Mouse (Mus musculus): ENCODE measurements around the gene Fcgbp. TPM values are rescaled to one million over a fixed set of nuclear protein-coding genes. Genes with fewer than 3 reads are reported as not detected.
"Not testable (repeated sequence)": the region's sequence is repeated elsewhere in the genome, so short reads cannot be mapped to it uniquely, and the experiment has no call there.

Gene Fcgbp
- total and polyA plus RNA-seq, 3 experiments, result not detected

DNA sequence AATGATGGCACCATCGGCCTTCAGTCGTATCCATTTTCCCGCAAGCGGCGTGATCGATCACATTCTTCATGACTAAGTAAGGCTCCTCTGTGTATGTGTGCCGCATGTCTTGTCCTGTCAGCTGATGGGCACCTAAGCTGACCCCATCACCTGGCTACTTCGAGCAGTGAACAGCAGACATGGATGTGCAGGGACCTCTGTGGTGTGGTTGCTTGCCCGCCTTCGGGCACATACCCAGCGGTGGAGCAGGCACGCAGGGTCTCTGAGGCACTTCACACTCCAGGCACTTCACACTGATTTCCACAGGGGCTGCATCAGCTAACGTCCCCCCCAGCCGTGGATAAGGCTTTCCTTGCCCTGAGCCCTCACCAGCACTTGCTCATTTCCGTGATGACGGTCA lies 28.1 kb downstream of the Fcgbp start:
- no peaks in the 10 kb centered on the region for H3K36me3 ChIP-seq (ENCODE audit: control insufficient read depth in 1 of 2, insufficient read depth in 2 of 2, low read length in 2 of 2)
- no peak overlapping the region for H3K4me3 ChIP-seq (ENCODE audit: control insufficient read depth in 1 of 2, insufficient read depth in 1 of 2, low read depth in 2 of 2, low read length in 2 of 2)
- no peaks in the 10 kb centered on the region for H3K9me3 ChIP-seq (replicated peaks; ENCODE audit: insufficient read depth, low read length)
- no peaks in the 10 kb centered on the region for H3K4me1 ChIP-seq (ENCODE audit: control insufficient read depth in 1 of 2, insufficient read depth in 2 of 2, low read length in 2 of 2)
- H3K9ac ChIP-seq (ENCODE audit: control insufficient read depth, low read depth, low read length, poor library complexity, severe bottlenecking), result no peak overlapping the region
- no peak for DNase-seq (ENCODE audit: low read depth, low spot score)
- no peaks in the 10 kb centered on the region for H3K79me2 ChIP-seq (ENCODE audit: control insufficient read depth, insufficient read depth, low read length, poor library complexity)
- H3K27ac ChIP-seq (ENCODE audit: control insufficient read depth, low read depth, low read length), result no peak overlapping the region
- no peaks in the 10 kb centered on the region for H3K27me3 ChIP-seq (ENCODE audit: control insufficient read depth in 1 of 2, insufficient read depth in 2 of 2, low read length in 2 of 2)
- TF ChIP-seq GATA1 (IDR thresholded peaks at IDR 0.05; ENCODE audit: low read depth, low read length) (no peak), EP300 (IDR thresholded peaks at IDR 0.05; ENCODE audit: low read depth in 1 of 2, low read length in 2 of 2) (no peak), MAFK (IDR thresholded peaks at IDR 0.05; ENCODE audit: borderline replicate concordance, low read depth, low read length) (no peak), RCOR1 (IDR thresholded peaks at IDR 0.05; ENCODE audit: low read depth, low read length) (no peak), POLR2A (IDR thresholded peaks at IDR 0.05; ENCODE audit: control insufficient read depth in 1 of 2, insufficient read depth in 1 of 2, low read depth in 1 of 2, low read length in 2 of 2, poor library complexity in 1 of 2) (no peak), UBTF (IDR thresholded peaks at IDR 0.05; ENCODE audit: borderline replicate concordance, insufficient read depth, low read depth, low read length) (no peak), POLR2AphosphoS5 (IDR thresholded peaks at IDR 0.05; ENCODE audit: borderline replicate concordance, low read depth, low read length) (no peak), TBP (IDR thresholded peaks at IDR 0.05; ENCODE audit: low read depth, low read length) (no peak), USF1 (IDR thresholded peaks at IDR 0.05; ENCODE audit: low read depth, low read length) (no peak), CTCF (IDR thresholded peaks at IDR 0.05 in 2 of 3, conservative IDR thresholded peaks at IDR 0.05 in 1 of 3; ENCODE audit: control insufficient read depth in 1 of 3, insufficient read depth in 1 of 3, low read depth in 2 of 3, low read length in 3 of 3, poor library complexity in 1 of 3, severe bottlenecking in 1 of 3) (no peak), ZNF384 (IDR thresholded peaks at IDR 0.05; ENCODE audit: low read depth, low read length) (no peak)

DNA sequence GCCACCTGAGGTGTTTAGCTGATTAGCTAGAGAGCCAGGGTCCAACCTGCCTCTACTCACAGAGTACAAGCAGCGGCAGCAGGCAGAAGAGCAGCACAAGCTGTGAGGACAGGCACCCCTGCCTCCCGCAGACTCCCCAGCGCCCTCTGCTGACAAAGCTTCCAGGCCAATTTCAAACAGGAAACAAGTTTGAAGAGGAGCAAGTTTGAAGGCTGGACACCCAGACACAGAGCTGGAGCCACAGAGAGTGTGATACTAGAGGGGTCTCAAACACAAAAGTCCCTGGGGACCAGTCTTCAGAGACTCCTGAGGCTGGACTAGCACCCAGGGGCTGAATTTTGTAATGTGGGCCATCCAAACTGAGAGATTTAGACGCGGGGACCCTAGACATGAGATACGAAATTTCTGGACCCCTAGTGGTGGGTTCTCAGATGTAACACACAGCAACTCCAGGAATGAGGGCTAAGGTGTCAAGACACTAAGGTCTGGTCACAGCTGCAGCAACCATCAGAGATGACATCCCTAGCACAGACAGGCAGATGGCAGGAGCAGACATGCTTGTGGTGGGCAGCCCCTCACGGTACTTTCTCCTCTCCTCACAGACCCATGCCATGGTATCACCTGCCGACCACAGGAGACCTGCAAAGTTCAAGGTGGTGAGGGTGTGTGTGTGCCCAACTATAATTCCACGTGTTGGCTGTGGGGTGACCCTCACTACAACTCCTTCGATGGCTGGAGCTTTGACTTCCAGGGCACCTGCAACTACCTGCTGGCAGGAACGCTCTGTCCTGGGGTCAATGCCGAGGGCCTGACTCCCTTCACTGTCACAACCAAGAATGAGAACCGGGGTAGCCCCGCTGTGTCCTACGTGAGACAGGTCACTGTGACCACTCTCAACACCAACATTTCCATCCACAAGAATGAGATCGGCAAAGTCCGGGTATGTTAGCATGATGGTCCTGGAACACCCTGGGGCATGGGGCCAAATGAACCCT lies 29.9 kb downstream of the Fcgbp start:
- no peak overlapping the region for H3K27ac ChIP-seq (ENCODE audit: control insufficient read depth, low read depth, low read length)
- TF ChIP-seq UBTF (IDR thresholded peaks at IDR 0.05; ENCODE audit: borderline replicate concordance, insufficient read depth, low read depth, low read length) (no peak), TCF12 (IDR thresholded peaks at IDR 0.05; ENCODE audit: low read depth, low read length) (no peak), ZNF384 (IDR thresholded peaks at IDR 0.05; ENCODE audit: low read depth, low read length) (no peak), SMC3 (IDR thresholded peaks at IDR 0.05; ENCODE audit: low read depth, low read length) (0 out of 2 replicates have a peak, but pooled peaks have one; percentile 30), USF2 (IDR thresholded peaks at IDR 0.05; ENCODE audit: borderline replicate concordance in 1 of 2, insufficient read depth in 1 of 2, low read depth in 1 of 2, low read length in 2 of 2) (no peak), MAZ (IDR thresholded peaks at IDR 0.05; ENCODE audit: low read depth, low read length) (no peak), JUND (IDR thresholded peaks at IDR 0.05; ENCODE audit: low read depth, low read length) (no peak), CTCF (IDR thresholded peaks at IDR 0.05 in 2 of 3, conservative IDR thresholded peaks at IDR 0.05 in 1 of 3; ENCODE audit: control insufficient read depth in 1 of 3, insufficient read depth in 1 of 3, low read depth in 2 of 3, low read length in 3 of 3, poor library complexity in 1 of 3, severe bottlenecking in 1 of 3) (peak in 2 of 3 experiments; percentile 25 to 35; a peak in 5 of 6 replicates), MYB (IDR thresholded peaks at IDR 0.05; ENCODE audit: low read depth, low read length) (no peak), MAX (IDR thresholded peaks at IDR 0.05; ENCODE audit: low read length) (no peak), POLR2AphosphoS5 (IDR thresholded peaks at IDR 0.05; ENCODE audit: borderline replicate concordance, low read depth, low read length) (no peak)
- no peak overlapping the region for H3K4me3 ChIP-seq (ENCODE audit: control insufficient read depth in 1 of 2, insufficient read depth in 1 of 2, low read depth in 2 of 2, low read length in 2 of 2)
- no peaks in the 10 kb centered on the region for H3K36me3 ChIP-seq (ENCODE audit: control insufficient read depth in 1 of 2, insufficient read depth in 2 of 2, low read length in 2 of 2)
- DNase-seq (ENCODE audit: low read depth, low spot score), result no peak
- H3K9ac ChIP-seq (ENCODE audit: control insufficient read depth, low read depth, low read length, poor library complexity, severe bottlenecking), result no peak overlapping the region
- H3K9me3 ChIP-seq (replicated peaks; ENCODE audit: insufficient read depth, low read length), result no peaks in the 10 kb centered on the region
- H3K27me3 ChIP-seq (ENCODE audit: control insufficient read depth in 1 of 2, insufficient read depth in 2 of 2, low read length in 2 of 2), result no peaks in the 10 kb centered on the region
- H3K4me1 ChIP-seq (ENCODE audit: control insufficient read depth in 1 of 2, insufficient read depth in 2 of 2, low read length in 2 of 2), result no peaks in the 10 kb centered on the region
- no peaks in the 10 kb centered on the region for H3K79me2 ChIP-seq (ENCODE audit: control insufficient read depth, insufficient read depth, low read length, poor library complexity)

DNA sequence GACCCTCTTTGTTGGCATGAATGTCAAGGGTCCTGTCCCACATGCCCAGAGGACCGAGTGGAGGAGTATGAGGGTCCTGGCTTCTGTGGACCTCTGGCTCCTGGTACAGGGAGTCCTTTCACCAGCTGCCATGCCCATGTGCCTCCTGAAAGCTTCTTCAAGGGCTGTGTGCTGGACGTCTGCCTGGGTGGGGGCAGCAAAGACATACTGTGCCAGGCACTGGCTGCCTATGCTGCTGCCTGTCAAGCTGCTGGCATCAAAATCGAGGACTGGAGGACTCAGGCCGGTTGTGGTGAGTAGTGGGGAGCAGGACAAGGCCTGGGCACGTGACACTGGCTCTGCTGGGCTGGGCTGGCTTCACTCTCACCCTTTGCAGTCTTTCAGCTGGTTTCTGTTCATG lies 31.9 kb downstream of the Fcgbp start:
- not testable (repeated sequence) for H3K36me3 ChIP-seq (ENCODE audit: control insufficient read depth in 1 of 2, insufficient read depth in 2 of 2, low read length in 2 of 2); DNase-seq (ENCODE audit: low read depth, low spot score); H3K27ac ChIP-seq (ENCODE audit: control insufficient read depth, low read depth, low read length); H3K79me2 ChIP-seq (ENCODE audit: control insufficient read depth, insufficient read depth, low read length, poor library complexity); H3K27me3 ChIP-seq (ENCODE audit: control insufficient read depth in 1 of 2, insufficient read depth in 2 of 2, low read length in 2 of 2); H3K4me3 ChIP-seq (ENCODE audit: control insufficient read depth in 1 of 2, insufficient read depth in 1 of 2, low read depth in 2 of 2, low read length in 2 of 2); H3K9ac ChIP-seq (ENCODE audit: control insufficient read depth, low read depth, low read length, poor library complexity, severe bottlenecking); H3K9me3 ChIP-seq (replicated peaks; ENCODE audit: insufficient read depth, low read length); H3K4me1 ChIP-seq (ENCODE audit: control insufficient read depth in 1 of 2, insufficient read depth in 2 of 2, low read length in 2 of 2)

Data from MEL (cell line).